Comparison of ENCODE assay signal across 8 mouse cellular contexts in the genomic region with DNA sequence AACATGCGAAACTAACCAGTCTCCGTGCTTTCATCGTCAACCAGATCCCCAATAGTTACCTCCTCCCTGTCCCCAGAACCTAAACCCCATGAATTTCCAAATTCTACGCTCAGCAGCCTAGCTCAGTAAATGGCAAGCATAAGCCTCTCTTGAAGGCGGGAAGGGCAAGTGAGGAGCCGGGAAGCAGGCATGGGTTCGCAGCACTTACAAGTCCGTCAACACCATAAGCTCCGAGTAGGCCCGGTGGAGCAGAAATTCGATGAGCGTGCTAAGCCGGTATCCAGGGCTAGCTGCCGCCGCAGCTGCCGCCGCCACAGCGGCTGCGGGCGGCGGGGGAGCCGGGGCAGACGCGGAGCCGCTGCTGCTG. TPM values are rescaled to one million over a fixed set of nuclear protein-coding genes. Genes with fewer than 3 reads are reported as not detected.
DNase-seq lines count a peak whose midpoint lies in the region; ATAC-seq and TF ChIP-seq lines count a peak whose summit lies in the region.

No protein-coding gene starts in this region.

- TF ChIP-seq CTCF in heart, adult 2 months (IDR thresholded peaks at IDR 0.05): no peak
- TF ChIP-seq CTCF in spleen, adult 2 months (IDR thresholded peaks at IDR 0.05; ENCODE audit: extremely low read depth, insufficient read depth, insufficient read length, insufficient replicate concordance): no peak

- H3K36me3 ChIP-seq in heart, adult 2 months (ENCODE audit: control insufficient read depth, insufficient read depth, low read length): no peaks in the 10 kb centered on the region
- no peaks in the 10 kb centered on the region for H3K36me3 ChIP-seq in spleen, adult 2 months (ENCODE audit: control insufficient read depth, insufficient read depth, low read length)
- no peaks in the 10 kb centered on the region for H3K36me3 ChIP-seq in hindbrain, embryonic 12.5 days
- H3K36me3 ChIP-seq in midbrain, embryonic 11.5 days (ENCODE audit: control insufficient read depth, insufficient read depth, low read length): no peaks in the 10 kb centered on the region

- peak overlapping the region; percentile 68 for H3K4me3 ChIP-seq in heart, adult 2 months
- peak overlapping the region; percentile 86 for H3K4me3 ChIP-seq in spleen, adult 2 months (ENCODE audit: extremely low read depth, insufficient read depth, insufficient read length)
- peak overlapping the region; percentile 68 for H3K4me3 ChIP-seq in hindbrain, embryonic 12.5 days
- H3K4me3 ChIP-seq in midbrain, embryonic 11.5 days (ENCODE audit: low read depth, low read length): peak overlapping the region; percentile 62

- H3K4me2 ChIP-seq in hindbrain, embryonic 12.5 days (replicated peaks): peak overlapping the region; percentile 56
- H3K4me2 ChIP-seq in midbrain, embryonic 11.5 days: peak overlapping the region; percentile 55

- intact Hi-C loops in heart, adult 2 months (cut with DNase I): loop anchor here (2.0 to 5.0 kb wide), 4 partner anchors 40 to 521 kb away; a partner anchor contains a TSS
- intact Hi-C loops in heart, postnatal 36 days (cut with DNase I): loop anchor here (2.0 to 10.0 kb wide), 3 partner anchors 81 to 524 kb away; a partner anchor contains a TSS

- peak overlapping the region; percentile 99 for H3K9ac ChIP-seq in heart, adult 2 months (ENCODE audit: low read depth, low read length)
- H3K9ac ChIP-seq in hindbrain, embryonic 12.5 days: peak overlapping the region; percentile 84
- H3K9ac ChIP-seq in midbrain, embryonic 11.5 days (ENCODE audit: low read length): peak overlapping the region; percentile 79

- H3K4me1 ChIP-seq in heart, adult 2 months (ENCODE audit: control insufficient read depth, insufficient read depth, low read length): no peaks in the 10 kb centered on the region; the same call in 1 of the 2 replicates
- no peaks in the 10 kb centered on the region for H3K4me1 ChIP-seq in spleen, adult 2 months (ENCODE audit: control insufficient read depth, insufficient read depth, insufficient read length)
- H3K4me1 ChIP-seq in hindbrain, embryonic 12.5 days: peaks cover 8% of the 10 kb centered on the region; the same call in 1 of the 2 replicates
- no peaks in the 10 kb centered on the region for H3K4me1 ChIP-seq in midbrain, embryonic 11.5 days (ENCODE audit: control insufficient read depth, insufficient read depth, low read length)

- H3K27ac ChIP-seq in heart, adult 2 months: peak overlapping the region; percentile 96
- peak overlapping the region; percentile 98 for H3K27ac ChIP-seq in spleen, adult 2 months (ENCODE audit: insufficient read depth, low read length)
- H3K27ac ChIP-seq in hindbrain, embryonic 12.5 days: peak overlapping the region; percentile 94
- peak overlapping the region; percentile 93 for H3K27ac ChIP-seq in midbrain, embryonic 11.5 days (ENCODE audit: low read depth, low read length)

- no peaks in the 10 kb centered on the region for H3K79me2 ChIP-seq in heart, adult 2 months (replicated peaks; ENCODE audit: control insufficient read depth, insufficient read depth, low read length)

- no peak; the same call in 1 of the 2 replicates for ATAC-seq in hindbrain, embryonic 12.5 days (ENCODE audit: low FRiP score)
- ATAC-seq in midbrain, embryonic 11.5 days (ENCODE audit: low FRiP score): no peak; the same call in 1 of the 2 replicates

- DNase-seq in heart, adult 2 months: no peak
- no peak for DNase-seq in heart, postnatal 36 days
- DNase-seq in spleen, adult 2 months (ENCODE audit: low read depth in 1 of 2, low spot score in 2 of 2): no peak
- no peak for DNase-seq in spleen, adult 12 weeks (ENCODE audit: low spot score)
- peak; percentile 92 for DNase-seq in midbrain, embryonic 11.5 days (ENCODE audit: low spot score, missing footprints)
- no peak for DNase-seq in ovary, postnatal 10 days (ENCODE audit: low spot score)
- DNase-seq in MN1 (ENCODE audit: low spot score): no peak

- 4% methylated on average over 24 of the region's 25 CpGs for WGBS in heart, adult 2 months
- 19% methylated on average over 23 of the region's 25 CpGs for WGBS in spleen, adult 2 months
- WGBS in hindbrain, embryonic 12.5 days: 15% methylated on average over 24 of the region's 25 CpGs
- 10% methylated on average over 17 of the region's 25 CpGs for WGBS in midbrain, embryonic 11.5 days

- TF ChIP-seq POLR2A in heart, adult 2 months (IDR thresholded peaks at IDR 0.05; ENCODE audit: insufficient read depth, low read depth, low read length): no peak
- TF ChIP-seq POLR2A in spleen, adult 2 months (IDR thresholded peaks at IDR 0.05; ENCODE audit: low read depth, low read length): no peak

- TF ChIP-seq EP300 in heart, adult 2 months (IDR thresholded peaks at IDR 0.05; ENCODE audit: insufficient read depth, low read depth, low read length): no peak

- no peaks in the 10 kb centered on the region for H3K27me3 ChIP-seq in heart, adult 2 months (ENCODE audit: control insufficient read depth, insufficient read depth, low read length)
- H3K27me3 ChIP-seq in spleen, adult 2 months (ENCODE audit: control insufficient read depth, insufficient read depth, low read length): no peaks in the 10 kb centered on the region
- H3K27me3 ChIP-seq in hindbrain, embryonic 12.5 days: peaks cover 13% of the 10 kb centered on the region
- H3K27me3 ChIP-seq in midbrain, embryonic 11.5 days (ENCODE audit: control insufficient read depth, insufficient read depth, low read length): no peaks in the 10 kb centered on the region

- H3K9me3 ChIP-seq in hindbrain, embryonic 12.5 days (replicated peaks): no peaks in the 10 kb centered on the region
- no peaks in the 10 kb centered on the region for H3K9me3 ChIP-seq in midbrain, embryonic 11.5 days (ENCODE audit: control insufficient read depth, low read length)

RNA-seq across cellular contexts. Expression of a gene that starts 0.6 kb away (rescaled TPM):
- 10 to 100 TPM; 21.6 to 25.7 TPM for total RNA-seq in heart, adult 2 months (2021)
- 14.2 and 26.0 TPM in 2 replicates for polyA plus RNA-seq in heart, adult 2 months (2012; rRNA removed)
- 10 to 100 TPM; 22.6 to 29.3 TPM for total RNA-seq in heart, postnatal 36 days (2021)
- 9.5 and 12.4 TPM in 2 replicates for polyA plus RNA-seq in spleen, adult 2 months (2012; rRNA removed)
- polyA plus RNA-seq in hindbrain, embryonic 12.5 days (2016; fragmentation: Nextera tagmentation; extraction: Ambion mirVana): 19.4 and 23.2 TPM in 2 replicates
- polyA plus RNA-seq in midbrain, embryonic 11.5 days (2014; fragmentation: Nextera tagmentation; extraction: Ambion mirVana): 25.9 and 26.7 TPM in 2 replicates
